Mouse (Mus musculus) forebrain, embryonic 11.5 days (tissue): Measurements from ENCODE around the gene Rex1bd. TPM values are rescaled to one million over a fixed set of nuclear protein-coding genes. Genes with fewer than 3 reads are reported as not detected.

Experiments
- ATAC-seq: fragments of 200-750 bp; cut with Nextera tagmentation; replicated peaks from 2 replicates; pipeline ENCODE4 v1.8.0; 2017; ENCODE audit warnings: moderate TSS enrichment; ENCODE audit not compliant: low FRiP score
- DNase-seq: peaks from one replicate; pipeline ENCODE4 v3.0.0-alpha.2; 2017; ENCODE audit warnings: low spot score
- H3K27ac ChIP-seq: fragments of 300-500 bp; sonication (generic); 2 replicates; pipeline ENCODE4 v1.5.1; 2014; ENCODE audit warnings: low read depth, low read length
- H3K27me3 ChIP-seq: fragments of 300-500 bp; sonication (generic); 2 replicates; pipeline ENCODE4 v1.6.1; 2014; ENCODE audit warnings: mild to moderate bottlenecking, low read length, mixed read lengths; ENCODE audit not compliant: control insufficient read depth, insufficient read depth
- H3K36me3 ChIP-seq: fragments of 300-500 bp; sonication (generic); 2 replicates; pipeline ENCODE4 v1.6.1; 2014; ENCODE audit warnings: mild to moderate bottlenecking, low read length, moderate library complexity, mixed read lengths; ENCODE audit not compliant: control insufficient read depth, insufficient read depth
- H3K4me1 ChIP-seq: fragments of 300-500 bp; sonication (generic); replicated peaks from 2 replicates; pipeline ENCODE4 v1.6.1; 2014; ENCODE audit warnings: low read length, mixed read lengths; ENCODE audit not compliant: control insufficient read depth, insufficient read depth
- H3K4me2 ChIP-seq: fragments of 300-500 bp; sonication (generic); 2 replicates; pipeline ENCODE4 v1.6.1; 2014; ENCODE audit warnings: low read depth, mild to moderate bottlenecking, low read length, moderate library complexity, mixed read lengths; ENCODE audit not compliant: severe bottlenecking
- H3K4me3 ChIP-seq: fragments of 300-500 bp; sonication (generic); 2 replicates; pipeline ENCODE4 v1.5.1; 2014; ENCODE audit warnings: low read depth, low read length
- H3K9ac ChIP-seq: fragments of 300-500 bp; sonication (generic); 2 replicates; pipeline ENCODE4 v1.6.1; 2014; ENCODE audit warnings: low read length
- H3K9me3 ChIP-seq: fragments of 300-500 bp; sonication (generic); 2 replicates; pipeline ENCODE4 v1.6.1; 2016; ENCODE audit warnings: low read length, mixed read lengths; ENCODE audit not compliant: control insufficient read depth
- WGBS: fragments of 180-500 bp; shearing (Covaris S2); extraction: QIAGEN DNeasy Blood & Tissue Kit; methylation state at CpG from one replicate; pipeline ENCODE4 v1.1.7; 2014; 5-methylcytosine and 5-hydroxymethylcytosine counted together
- polyA plus RNA-seq: library from polyadenylated mRNA; unstranded; fragments of >200 nt; fragmentation: Nextera tagmentation; extraction: Ambion mirVana; gene quantifications from 2 replicates; pipeline ENCODE4 v1.2.1, GENCODE M21; 2014

The Rex1bd gene
- polyA plus RNA-seq, 1 experiment from 2014 or later = 113 TPM

DNA sequence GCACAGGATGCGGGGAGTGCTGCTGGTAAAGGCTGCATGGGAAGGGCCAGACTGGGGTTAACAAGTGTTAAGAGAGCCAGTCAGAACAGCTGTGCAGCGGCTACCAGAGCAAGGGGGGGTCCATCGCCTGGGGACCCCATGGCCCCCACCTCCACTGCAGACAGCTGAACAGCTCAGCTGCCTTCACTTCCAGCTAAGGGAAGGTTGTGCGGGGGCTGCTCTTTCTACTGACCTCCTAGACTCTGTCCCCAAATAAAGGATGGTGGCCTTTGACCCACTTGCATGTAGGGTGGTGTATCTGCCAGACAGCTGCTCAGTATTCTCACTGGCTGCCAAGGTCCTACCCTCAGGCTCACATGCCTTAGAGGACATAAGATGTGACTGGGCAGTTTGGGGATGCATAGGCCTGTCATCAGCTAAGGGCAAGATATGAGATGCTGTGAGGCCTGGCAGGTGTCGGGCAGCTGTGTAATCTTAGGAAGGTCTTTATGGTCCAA is 39.3 kb downstream of the Rex1bd start:
- H3K36me3 ChIP-seq = no peaks in the 10 kb centered on the region
- WGBS = 81% methylated on average over 5 of the region's 5 CpGs
- no peak overlapping the region for H3K27ac ChIP-seq
- no peaks in the 10 kb centered on the region for H3K9me3 ChIP-seq
- H3K4me2 ChIP-seq = no peak overlapping the region
- ATAC-seq (no peak), DNase-seq (no peak)
- no peaks in the 10 kb centered on the region; the same call in 1 of the 2 replicates for H3K4me1 ChIP-seq
- H3K4me3 ChIP-seq = no peak overlapping the region
- H3K9ac ChIP-seq = no peak overlapping the region
- H3K27me3 ChIP-seq = no peaks in the 10 kb centered on the region

GRCm38 (mm10) chr8:70466771-70467170 is 39.8 kb downstream of the Rex1bd start:
- no peaks in the 10 kb centered on the region; the same call in 1 of the 2 replicates for H3K4me1 ChIP-seq
- no peaks in the 10 kb centered on the region for H3K27me3 ChIP-seq
- no peak overlapping the region for H3K27ac ChIP-seq
- H3K9me3 ChIP-seq = no peaks in the 10 kb centered on the region
- no peak overlapping the region for H3K9ac ChIP-seq
- H3K4me3 ChIP-seq = no peak overlapping the region
- DNase-seq = no peak
- no peak for ATAC-seq
- H3K4me2 ChIP-seq = no peak overlapping the region
- H3K36me3 ChIP-seq = no peaks in the 10 kb centered on the region
- 77% methylated on average over 11 of the region's 11 CpGs for WGBS

- no peak for DNase-seq
- 81% methylated on average over 4 of the region's 4 CpGs for WGBS
These were observed 40.2 kb downstream of the Rex1bd start for GRCm38 (mm10) chr8:70466305-70466704.

GRCm38 (mm10) chr8:70465701-70466100 is 40.9 kb downstream of the Rex1bd start:
- H3K9ac ChIP-seq = no peak overlapping the region
- WGBS = 95% methylated on average over 4 of the region's 4 CpGs
- ATAC-seq (no peak), DNase-seq (no peak)
- no peaks in the 10 kb centered on the region for H3K9me3 ChIP-seq
- H3K4me3 ChIP-seq = no peak overlapping the region
- no peaks in the 10 kb centered on the region; the same call in 1 of the 2 replicates for H3K4me1 ChIP-seq
- no peak overlapping the region for H3K27ac ChIP-seq
- H3K36me3 ChIP-seq = no peaks in the 10 kb centered on the region
- no peak overlapping the region for H3K4me2 ChIP-seq
- H3K27me3 ChIP-seq = no peaks in the 10 kb centered on the region

More at GRCm38 (mm10) chr8:70466305-70466704, 40.2 kb downstream of the Rex1bd start:
- no peaks in the 10 kb centered on the region; the same call in 1 of the 2 replicates for H3K4me1 ChIP-seq
- H3K27ac ChIP-seq = no peak overlapping the region
- H3K27me3 ChIP-seq = no peaks in the 10 kb centered on the region
- H3K36me3 ChIP-seq = no peaks in the 10 kb centered on the region
- no peaks in the 10 kb centered on the region for H3K9me3 ChIP-seq
- H3K9ac ChIP-seq = no peak overlapping the region
- H3K4me2 ChIP-seq = no peak overlapping the region
- no peak for ATAC-seq
- no peak overlapping the region for H3K4me3 ChIP-seq

DNA sequence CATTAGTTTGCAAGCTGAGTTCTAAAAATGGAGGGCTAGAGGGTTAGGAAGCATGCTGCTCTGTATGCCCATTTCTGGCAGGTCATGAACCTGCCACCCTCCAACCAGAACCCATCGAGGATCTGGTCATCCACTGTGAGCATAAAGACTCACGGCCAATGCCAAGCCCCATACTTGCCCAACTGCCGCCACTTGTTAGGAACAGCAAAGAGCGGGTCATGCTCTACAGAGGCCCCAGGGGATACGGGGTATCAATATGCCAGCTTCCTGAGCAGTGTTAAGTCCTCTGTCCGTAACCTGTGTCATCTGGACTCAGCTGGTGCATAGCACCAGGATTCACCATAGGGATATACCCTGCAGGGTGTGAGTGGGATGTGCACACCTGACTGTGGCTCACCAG is 42.4 kb downstream of the Rex1bd start:
- Histone ChIP-seq H3K27ac (no peak overlapping the region), H3K4me3 (no peak overlapping the region), H3K4me1 (no peaks in the 10 kb centered on the region), H3K9me3 (no peaks in the 10 kb centered on the region), H3K36me3 (no peaks in the 10 kb centered on the region), H3K9ac (no peak overlapping the region), H3K27me3 (no peaks in the 10 kb centered on the region), H3K4me2 (no peak overlapping the region)
- DNase-seq = no peak
- WGBS = 93% methylated on average over 6 of the region's 6 CpGs
- ATAC-seq = no peak

DNA sequence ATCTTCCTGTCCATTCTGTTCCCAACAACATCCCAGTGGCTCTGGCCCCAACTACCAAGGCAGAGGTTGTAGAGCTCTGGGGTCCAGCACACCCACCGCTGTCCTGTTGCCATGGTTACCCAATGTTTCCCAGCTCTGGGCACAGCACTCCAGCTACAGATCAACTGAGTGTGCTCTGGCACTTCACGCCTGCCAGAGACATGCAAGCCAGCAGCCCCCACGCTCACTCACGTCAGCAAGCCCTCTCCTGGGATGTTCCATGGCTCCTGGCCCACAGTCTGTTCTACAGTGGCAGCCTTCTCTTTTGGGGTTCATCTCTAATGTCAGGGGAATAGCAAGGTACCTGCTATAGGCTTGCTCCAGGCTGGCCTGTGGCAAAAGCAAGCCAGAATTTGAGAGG is 43.2 kb downstream of the Rex1bd start:
- no peak for ATAC-seq
- H3K9me3 ChIP-seq = no peaks in the 10 kb centered on the region
- no peak overlapping the region for H3K4me3 ChIP-seq
- H3K4me2 ChIP-seq = no peak overlapping the region
- no peaks in the 10 kb centered on the region for H3K4me1 ChIP-seq
- H3K9ac ChIP-seq = no peak overlapping the region
- H3K36me3 ChIP-seq = no peaks in the 10 kb centered on the region
- DNase-seq = no peak
- H3K27ac ChIP-seq = no peak overlapping the region
- 80% methylated on average over 4 of the region's 4 CpGs for WGBS
- no peaks in the 10 kb centered on the region for H3K27me3 ChIP-seq

DNA sequence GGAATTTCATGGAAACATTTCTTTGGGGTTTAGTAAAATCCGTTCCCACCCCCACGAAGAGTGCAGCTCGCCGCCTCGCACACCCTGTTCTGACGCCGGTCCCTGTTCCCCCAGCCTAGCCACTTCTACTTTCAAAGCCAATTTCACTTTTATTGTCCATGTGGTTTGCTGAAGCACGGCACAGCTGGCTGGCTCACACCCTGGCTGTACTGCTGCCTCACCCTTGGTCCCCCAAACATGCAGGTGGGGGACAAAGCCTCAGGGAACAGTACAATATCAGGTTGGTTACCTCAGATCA is 44.1 kb downstream of the Rex1bd start:
- WGBS = 97% methylated on average over 8 of the region's 8 CpGs
- ATAC-seq = no peak

DNA sequence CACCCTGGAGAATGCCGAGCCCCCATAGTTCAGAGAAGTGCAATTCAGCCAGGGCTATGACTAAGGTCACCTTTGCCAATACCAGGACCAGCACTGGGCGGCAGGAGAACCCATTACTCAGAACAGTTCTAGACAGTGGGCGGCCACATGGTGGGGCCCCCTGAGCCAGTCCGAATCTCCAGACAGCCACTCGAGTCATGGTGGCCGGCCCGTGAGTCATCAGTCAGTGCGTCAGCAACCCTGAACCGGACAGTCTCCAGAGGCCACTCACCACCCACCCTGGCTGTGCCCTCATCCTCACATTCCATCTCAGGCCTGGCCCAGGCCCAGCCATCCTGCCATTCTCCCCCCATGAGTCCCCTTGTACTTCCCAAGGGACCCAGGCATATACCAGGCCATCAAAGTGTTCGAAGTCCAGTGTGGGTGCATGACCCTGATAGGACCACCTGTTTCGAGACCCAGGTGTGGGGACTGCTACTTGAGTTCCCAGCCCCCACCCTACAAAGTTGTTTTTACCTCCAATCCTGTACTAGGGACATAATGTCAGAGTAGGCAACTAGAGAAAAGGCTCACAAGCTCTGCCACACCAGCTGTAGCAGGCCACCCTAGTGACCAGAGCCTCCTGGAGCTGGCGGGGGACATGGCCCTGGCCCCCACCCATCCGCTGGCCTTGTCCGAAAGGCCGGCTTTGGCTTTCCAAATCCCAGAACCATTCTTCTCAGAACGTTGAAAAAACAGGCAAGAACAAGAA is 44.6 kb downstream of the Rex1bd start:
- ATAC-seq (no peak), DNase-seq (no peak)
- 90% methylated on average over 16 of the region's 16 CpGs for WGBS
- Histone ChIP-seq H3K27ac (no peak overlapping the region), H3K9me3 (no peaks in the 10 kb centered on the region), H3K4me1 (no peaks in the 10 kb centered on the region), H3K27me3 (no peaks in the 10 kb centered on the region), H3K4me2 (no peak overlapping the region), H3K36me3 (no peaks in the 10 kb centered on the region), H3K9ac (no peak overlapping the region), H3K4me3 (no peak overlapping the region)

More for the DNA sequence above, 44.1 kb downstream of the Rex1bd start:
- DNase-seq = no peak
- Histone ChIP-seq H3K4me2 (no peak overlapping the region), H3K27me3 (no peaks in the 10 kb centered on the region), H3K9me3 (no peaks in the 10 kb centered on the region), H3K9ac (no peak overlapping the region), H3K27ac (no peak overlapping the region), H3K4me1 (no peaks in the 10 kb centered on the region), H3K4me3 (no peak overlapping the region), H3K36me3 (no peaks in the 10 kb centered on the region)

GRCm38 (mm10) chr8:70460606-70461005 is 45.9 kb downstream of the Rex1bd start:
- Histone ChIP-seq H3K9ac (no peak overlapping the region), H3K27me3 (no peaks in the 10 kb centered on the region), H3K9me3 (no peaks in the 10 kb centered on the region), H3K4me3 (no peak overlapping the region), H3K27ac (no peak overlapping the region), H3K36me3 (no peaks in the 10 kb centered on the region), H3K4me2 (no peak overlapping the region), H3K4me1 (no peaks in the 10 kb centered on the region)
- WGBS = 84% methylated on average over 9 of the region's 9 CpGs
- DNase-seq (no peak), ATAC-seq (no peak)
